Mouse (Mus musculus): ENCODE data around the gene Wdr41. TPM values are rescaled to one million over a fixed set of nuclear protein-coding genes. Genes with fewer than 3 reads are reported as not detected.

The Wdr41 gene
- total and polyA plus RNA-seq, 2 experiments from 2014 or later: 22.2 to 26.6 TPM

DNA sequence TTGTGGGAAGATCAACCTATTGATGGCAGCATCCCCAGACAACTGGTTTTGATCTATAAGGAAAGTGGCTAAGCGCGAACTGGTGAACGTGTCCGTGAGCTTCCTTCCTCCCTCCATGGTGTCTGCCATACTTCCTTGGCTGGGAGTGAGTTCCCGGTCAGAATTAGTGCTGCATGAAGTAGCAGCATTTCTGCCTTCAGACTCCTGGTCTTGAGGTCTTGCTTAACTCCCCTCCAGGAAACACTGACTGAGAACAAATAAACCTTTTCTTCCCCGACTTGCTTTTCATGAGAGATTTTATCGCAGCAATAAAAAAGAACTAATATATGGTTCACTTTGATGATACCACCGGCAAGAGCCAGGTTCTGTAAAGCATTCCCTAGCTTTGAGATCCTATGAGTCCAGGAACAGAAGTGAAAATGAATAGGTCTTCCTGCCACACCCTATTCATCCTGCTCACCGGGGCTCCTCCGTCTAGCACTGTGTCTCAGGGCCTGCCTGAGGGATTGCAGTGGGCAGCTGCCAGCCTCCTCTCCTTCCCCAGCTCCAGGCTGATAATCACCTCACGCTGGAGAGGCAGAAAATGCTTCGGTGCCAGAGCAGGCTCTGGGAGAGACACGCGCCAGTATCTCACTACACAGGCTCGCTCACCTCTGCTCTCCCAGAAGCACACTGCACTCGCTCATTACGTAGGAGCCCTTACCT, 56.1 kb downstream of the Wdr41 start:
- Histone ChIP-seq H3K4me2 (ENCODE audit: low read depth, low read length) (no peak overlapping the region), H3K4me3 (ENCODE audit: low read length) (no peak overlapping the region), H3K9ac (replicated peaks; ENCODE audit: low read length) (no peak overlapping the region), H3K4me1 (ENCODE audit: insufficient read depth, low read length) (no peaks in the 10 kb centered on the region; the same call in 1 of the 2 replicates), H3K9me3 (ENCODE audit: low read length) (no peaks in the 10 kb centered on the region), H3K27me3 (ENCODE audit: insufficient read depth, low read length) (no peaks in the 10 kb centered on the region), H3K27ac (0 out of 2 replicates have a peak overlapping the region, but pooled peaks have one; percentile 20), H3K36me3 (ENCODE audit: insufficient read depth, low read length) (no peaks in the 10 kb centered on the region)
- TF ChIP-seq CTCF (IDR thresholded peaks at IDR 0.05; ENCODE audit: low read depth): no peak
- WGBS: 58% methylated on average over 17 of the region's 17 CpGs
- ATAC-seq (0 out of 2 replicates have a peak, but pooled peaks have one; percentile 30), DNase-seq (ENCODE audit: low spot score) (peak; percentile 25)

- WGBS: 79% methylated on average over 6 of the region's 6 CpGs
Measured at GRCm38 (mm10) chr13:95032973-95033372, 56.8 kb downstream of the Wdr41 start.

DNA sequence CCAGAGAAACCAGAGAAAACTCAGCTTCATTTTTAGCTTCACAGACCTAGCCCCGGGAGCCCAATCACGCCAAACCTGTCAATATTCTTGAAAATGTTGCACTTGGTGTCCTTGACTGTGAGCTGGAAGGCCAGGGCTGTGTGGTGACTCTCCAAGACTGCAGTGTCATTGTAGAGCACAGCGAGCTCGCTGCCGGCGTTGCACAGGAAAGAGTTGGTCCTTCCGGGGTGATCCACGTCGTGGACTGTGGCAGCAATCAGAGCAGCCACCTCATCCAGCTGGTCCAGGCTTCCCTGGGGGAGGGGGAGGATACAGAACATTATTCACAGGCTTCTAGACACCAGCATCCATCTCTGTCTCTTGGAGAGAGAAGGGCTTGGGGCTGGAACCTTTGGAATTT, 58.0 kb downstream of the Wdr41 start:
- DNase-seq (ENCODE audit: low spot score) (no peak), ATAC-seq (no peak)
- WGBS: 84% methylated on average over 9 of the region's 9 CpGs
- no peak for TF ChIP-seq CTCF (IDR thresholded peaks at IDR 0.05; ENCODE audit: low read depth)
- H3K4me3 ChIP-seq (ENCODE audit: low read length): no peak overlapping the region
- no peaks in the 10 kb centered on the region for H3K36me3 ChIP-seq (ENCODE audit: insufficient read depth, low read length)
- no peaks in the 10 kb centered on the region for H3K9me3 ChIP-seq (ENCODE audit: low read length)
- H3K4me1 ChIP-seq (ENCODE audit: insufficient read depth, low read length): no peaks in the 10 kb centered on the region; the same call in 1 of the 2 replicates
- no peak overlapping the region for H3K9ac ChIP-seq (replicated peaks; ENCODE audit: low read length)
- H3K4me2 ChIP-seq (ENCODE audit: low read depth, low read length): no peak overlapping the region
- H3K27me3 ChIP-seq (ENCODE audit: insufficient read depth, low read length): no peaks in the 10 kb centered on the region
- H3K27ac ChIP-seq: no peak overlapping the region

More at GRCm38 (mm10) chr13:95032973-95033372, 56.8 kb downstream of the Wdr41 start:
- no peaks in the 10 kb centered on the region for H3K27me3 ChIP-seq (ENCODE audit: insufficient read depth, low read length)
- no peak overlapping the region for H3K27ac ChIP-seq
- H3K36me3 ChIP-seq (ENCODE audit: insufficient read depth, low read length): no peaks in the 10 kb centered on the region
- ATAC-seq (no peak), DNase-seq (ENCODE audit: low spot score) (no peak)
- TF ChIP-seq CTCF (IDR thresholded peaks at IDR 0.05; ENCODE audit: low read depth): no peak
- no peak overlapping the region for H3K4me2 ChIP-seq (ENCODE audit: low read depth, low read length)
- no peak overlapping the region for H3K9ac ChIP-seq (replicated peaks; ENCODE audit: low read length)
- H3K9me3 ChIP-seq (ENCODE audit: low read length): no peaks in the 10 kb centered on the region
- H3K4me1 ChIP-seq (ENCODE audit: insufficient read depth, low read length): no peaks in the 10 kb centered on the region; the same call in 1 of the 2 replicates
- no peak overlapping the region for H3K4me3 ChIP-seq (ENCODE audit: low read length)

DNA sequence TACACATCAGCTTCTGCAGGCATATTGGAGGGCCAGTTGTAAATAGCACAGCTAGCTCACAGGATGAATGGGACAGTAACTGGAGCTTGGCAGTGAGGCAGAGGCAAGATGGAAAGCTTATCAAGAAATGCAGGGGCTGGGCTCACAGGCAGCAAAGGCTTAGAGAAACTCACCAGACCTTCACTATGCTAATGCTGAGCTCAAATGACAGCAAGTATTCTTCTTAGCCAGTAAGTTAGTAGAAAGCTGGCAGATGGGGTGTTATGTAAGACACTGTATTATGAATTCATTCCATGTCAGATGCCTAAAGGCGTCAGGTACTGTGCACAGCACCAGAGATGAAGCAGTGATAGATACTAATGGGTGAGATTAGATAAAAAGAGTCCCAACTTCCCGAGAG, 58.6 kb downstream of the Wdr41 start:
- Histone ChIP-seq H3K36me3 (ENCODE audit: insufficient read depth, low read length) (no peaks in the 10 kb centered on the region), H3K4me2 (ENCODE audit: low read depth, low read length) (no peak overlapping the region), H3K27me3 (ENCODE audit: insufficient read depth, low read length) (no peaks in the 10 kb centered on the region), H3K9me3 (ENCODE audit: low read length) (no peaks in the 10 kb centered on the region), H3K27ac (no peak overlapping the region), H3K4me3 (ENCODE audit: low read length) (no peak overlapping the region), H3K9ac (replicated peaks; ENCODE audit: low read length) (no peak overlapping the region), H3K4me1 (ENCODE audit: insufficient read depth, low read length) (no peaks in the 10 kb centered on the region; the same call in 1 of the 2 replicates)
- WGBS: 76% methylated on average over 2 of the region's 2 CpGs
- DNase-seq (ENCODE audit: low spot score) (no peak), ATAC-seq (no peak)
- TF ChIP-seq CTCF (IDR thresholded peaks at IDR 0.05; ENCODE audit: low read depth): no peak

DNA sequence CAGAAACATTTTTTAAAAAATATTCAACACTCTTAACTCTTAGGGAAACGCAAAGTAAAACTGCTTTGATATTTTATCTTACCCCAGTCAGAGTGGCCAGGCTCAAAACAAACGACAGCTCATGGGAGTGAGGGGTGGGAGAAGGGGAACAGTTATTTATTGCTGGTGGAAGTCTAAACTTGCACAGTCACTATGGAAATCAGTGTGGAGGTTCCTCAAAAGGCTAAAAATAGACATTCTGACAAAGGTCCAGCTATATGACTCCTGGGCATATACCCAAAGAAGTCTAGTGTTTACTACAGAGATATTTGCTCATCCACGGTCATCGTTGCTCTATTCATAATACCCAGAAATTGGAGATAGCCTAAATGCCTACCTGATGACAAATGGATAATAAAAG, 62.1 kb downstream of the Wdr41 start:
- no peaks in the 10 kb centered on the region for H3K9me3 ChIP-seq (ENCODE audit: low read length)
- H3K36me3 ChIP-seq (ENCODE audit: insufficient read depth, low read length): no peaks in the 10 kb centered on the region
- ATAC-seq (no peak), DNase-seq (ENCODE audit: low spot score) (no peak)
- H3K27ac ChIP-seq: no peak overlapping the region
- no peak overlapping the region for H3K9ac ChIP-seq (replicated peaks; ENCODE audit: low read length)
- H3K27me3 ChIP-seq (ENCODE audit: insufficient read depth, low read length): no peaks in the 10 kb centered on the region
- H3K4me1 ChIP-seq (ENCODE audit: insufficient read depth, low read length): no peaks in the 10 kb centered on the region
- H3K4me2 ChIP-seq (ENCODE audit: low read depth, low read length): no peak overlapping the region
- H3K4me3 ChIP-seq (ENCODE audit: low read length): no peak overlapping the region
- 85% methylated on average over 4 of the region's 4 CpGs for WGBS
- no peak for TF ChIP-seq CTCF (IDR thresholded peaks at IDR 0.05; ENCODE audit: low read depth)

GRCm38 (mm10) chr13:95040140-95040738, 64.1 kb downstream of the Wdr41 start:
- H3K9ac ChIP-seq (replicated peaks; ENCODE audit: low read length): no peak overlapping the region
- no peaks in the 10 kb centered on the region for H3K9me3 ChIP-seq (ENCODE audit: low read length)
- TF ChIP-seq CTCF (IDR thresholded peaks at IDR 0.05; ENCODE audit: low read depth): no peak
- H3K27ac ChIP-seq: no peak overlapping the region
- H3K4me2 ChIP-seq (ENCODE audit: low read depth, low read length): no peak overlapping the region
- no peaks in the 10 kb centered on the region for H3K36me3 ChIP-seq (ENCODE audit: insufficient read depth, low read length)
- DNase-seq (ENCODE audit: low spot score): no peak
- 74% methylated on average over 9 of the region's 9 CpGs for WGBS
- H3K4me1 ChIP-seq (ENCODE audit: insufficient read depth, low read length): no peaks in the 10 kb centered on the region
- no peaks in the 10 kb centered on the region for H3K27me3 ChIP-seq (ENCODE audit: insufficient read depth, low read length)
- no peak for ATAC-seq
- H3K4me3 ChIP-seq (ENCODE audit: low read length): no peak overlapping the region

DNA sequence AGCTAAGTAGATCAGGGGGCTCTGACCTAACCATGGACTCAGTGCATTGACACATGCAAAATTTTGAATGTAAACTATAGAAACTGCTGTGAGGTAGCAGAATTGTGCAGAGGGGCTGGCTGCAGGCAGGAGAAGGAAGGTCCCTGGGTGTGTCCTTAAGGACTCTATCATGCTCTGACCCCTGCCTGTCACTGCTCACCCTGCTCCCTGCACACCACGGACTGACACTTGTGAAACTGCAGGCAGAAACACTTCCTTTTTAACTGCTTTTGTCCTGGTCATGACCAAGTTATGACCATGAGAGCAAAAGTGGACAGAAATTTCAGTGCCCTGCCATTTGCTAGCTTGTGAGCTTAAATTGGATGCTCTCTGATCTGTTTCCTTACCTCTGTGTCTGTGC, 68.0 kb downstream of the Wdr41 start:
- H3K4me1 ChIP-seq (ENCODE audit: insufficient read depth, low read length): no peaks in the 10 kb centered on the region
- TF ChIP-seq CTCF (IDR thresholded peaks at IDR 0.05; ENCODE audit: low read depth): no peak
- H3K36me3 ChIP-seq (ENCODE audit: insufficient read depth, low read length): no peaks in the 10 kb centered on the region
- 52% methylated on average over 1 of the region's 1 CpGs for WGBS
- ATAC-seq: no peak
- H3K4me3 ChIP-seq (ENCODE audit: low read length): no peak overlapping the region
- H3K9ac ChIP-seq (replicated peaks; ENCODE audit: low read length): no peak overlapping the region
- no peak overlapping the region for H3K4me2 ChIP-seq (ENCODE audit: low read depth, low read length)
- no peaks in the 10 kb centered on the region for H3K9me3 ChIP-seq (ENCODE audit: low read length)
- DNase-seq (ENCODE audit: low spot score): no peak
- no peaks in the 10 kb centered on the region for H3K27me3 ChIP-seq (ENCODE audit: insufficient read depth, low read length)
- H3K27ac ChIP-seq: no peak overlapping the region
